Mouse (Mus musculus): ENCODE measurements around the gene Naa20. TPM values are rescaled to one million over a fixed set of nuclear protein-coding genes. Genes with fewer than 3 reads are reported as not detected.
"Not testable (repeated sequence)": the region's sequence is repeated elsewhere in the genome, so short reads cannot be mapped to it uniquely, and the experiment has no call there.

The Naa20 gene
- polyA plus RNA-seq, 1 experiment from 2014 or later: 50.3 TPM

- ATAC-seq (ENCODE audit: insufficient read depth): peak; percentile 68
- peak overlapping the region; percentile 25; the same call in 1 of the 2 replicates for H3K4me2 ChIP-seq
Observed at GRCm38 (mm10) chr2:145887937-145888765, 13.7 kb upstream of the Naa20 start.

GRCm38 (mm10) chr2:145888766-145889480 lies 13.0 kb upstream of the Naa20 start:
- WGBS (ENCODE audit: insufficient replicate concordance): 55% methylated on average over 6 of the region's 6 CpGs
- H3K4me2 ChIP-seq: no peak overlapping the region
- H3K4me3 ChIP-seq (replicated peaks): no peak overlapping the region
- no peaks in the 10 kb centered on the region for H3K27me3 ChIP-seq
- 0 out of 2 replicates have a peak, but pooled peaks cover 3% of the 10 kb centered on the region for H3K4me1 ChIP-seq (replicated peaks)
- no peak overlapping the region for H3K9ac ChIP-seq
- peak overlapping the region; percentile 68 for H3K27ac ChIP-seq (replicated peaks)
- no peaks in the 10 kb centered on the region for H3K9me3 ChIP-seq (replicated peaks)
- 0 out of 2 replicates have a peak, but pooled peaks have one; percentile 23 for ATAC-seq (ENCODE audit: insufficient read depth)
- H3K36me3 ChIP-seq (replicated peaks): no peaks in the 10 kb centered on the region; the same call in 1 of the 2 replicates

More at GRCm38 (mm10) chr2:145887937-145888765, 13.7 kb upstream of the Naa20 start:
- no peak overlapping the region for H3K9ac ChIP-seq
- no peaks in the 10 kb centered on the region; the same call in 1 of the 2 replicates for H3K36me3 ChIP-seq (replicated peaks)
- H3K9me3 ChIP-seq (replicated peaks): no peaks in the 10 kb centered on the region
- no peak overlapping the region for H3K4me3 ChIP-seq (replicated peaks)
- no peaks in the 10 kb centered on the region for H3K27me3 ChIP-seq
- H3K4me1 ChIP-seq (replicated peaks): 0 out of 2 replicates have a peak, but pooled peaks cover 3% of the 10 kb centered on the region
- H3K27ac ChIP-seq (replicated peaks): peak overlapping the region; percentile 68
- WGBS (ENCODE audit: insufficient replicate concordance): 47% methylated on average over 14 of the region's 14 CpGs

- Histone ChIP-seq H3K9me3 (replicated peaks) (no peaks in the 10 kb centered on the region), H3K27ac (replicated peaks) (no peak overlapping the region), H3K9ac (no peak overlapping the region), H3K4me1 (replicated peaks) (no peaks in the 10 kb centered on the region), H3K4me2 (no peak overlapping the region), H3K27me3 (no peaks in the 10 kb centered on the region), H3K4me3 (replicated peaks) (no peak overlapping the region), H3K36me3 (replicated peaks) (no peaks in the 10 kb centered on the region; the same call in 1 of the 2 replicates)
- no peak for ATAC-seq (ENCODE audit: insufficient read depth)
- WGBS (ENCODE audit: insufficient replicate concordance): 53% methylated on average over 2 of the region's 2 CpGs
Observed at GRCm38 (mm10) chr2:145890571-145890970, 11.3 kb upstream of the Naa20 start.

- no peaks in the 10 kb centered on the region for H3K9me3 ChIP-seq (replicated peaks)
- H3K27me3 ChIP-seq: no peaks in the 10 kb centered on the region
- H3K36me3 ChIP-seq (replicated peaks): no peaks in the 10 kb centered on the region
- H3K9ac ChIP-seq: no peak overlapping the region
- H3K4me1 ChIP-seq (replicated peaks): no peaks in the 10 kb centered on the region
- no peak overlapping the region for H3K27ac ChIP-seq (replicated peaks)
- no peak for ATAC-seq (ENCODE audit: insufficient read depth)
- no peak overlapping the region for H3K4me3 ChIP-seq (replicated peaks)
- 90% methylated on average over 6 of the region's 6 CpGs for WGBS (ENCODE audit: insufficient replicate concordance)
- no peak overlapping the region for H3K4me2 ChIP-seq
Observed at GRCm38 (mm10) chr2:145893756-145894155, 8.1 kb upstream of the Naa20 start.

- 63% methylated on average over 9 of the region's 9 CpGs for WGBS (ENCODE audit: insufficient replicate concordance)
Observed at GRCm38 (mm10) chr2:145898106-145898505, 3.8 kb upstream of the Naa20 start.

GRCm38 (mm10) chr2:145900318-145900717 lies 1.6 kb upstream of the Naa20 start:
- not testable (repeated sequence) for H3K36me3 ChIP-seq (replicated peaks); H3K9ac ChIP-seq; H3K4me2 ChIP-seq; H3K27me3 ChIP-seq; H3K27ac ChIP-seq (replicated peaks); H3K9me3 ChIP-seq (replicated peaks); H3K4me3 ChIP-seq (replicated peaks); ATAC-seq (ENCODE audit: insufficient read depth)
- H3K4me1 ChIP-seq (replicated peaks): peaks cover 20% of the 10 kb centered on the region
- WGBS (ENCODE audit: insufficient replicate concordance): 67% methylated on average over 8 of the region's 8 CpGs

More at GRCm38 (mm10) chr2:145898106-145898505, 3.8 kb upstream of the Naa20 start:
- no peak overlapping the region for H3K9ac ChIP-seq
- no peak for ATAC-seq (ENCODE audit: insufficient read depth)
- H3K27ac ChIP-seq (replicated peaks): no peak overlapping the region
- H3K27me3 ChIP-seq: no peaks in the 10 kb centered on the region
- H3K36me3 ChIP-seq (replicated peaks): no peaks in the 10 kb centered on the region
- no peak overlapping the region for H3K4me2 ChIP-seq
- H3K4me1 ChIP-seq (replicated peaks): peaks cover 3% of the 10 kb centered on the region; the same call in 1 of the 2 replicates
- H3K4me3 ChIP-seq (replicated peaks): no peak overlapping the region
- no peaks in the 10 kb centered on the region for H3K9me3 ChIP-seq (replicated peaks)

GRCm38 (mm10) chr2:145903061-145903901 lies 1.4 kb downstream of the Naa20 start:
- peak overlapping the region; percentile 72 for H3K4me2 ChIP-seq
- H3K4me3 ChIP-seq (replicated peaks): peak overlapping the region; percentile 96
- H3K4me1 ChIP-seq (replicated peaks): peaks cover 29% of the 10 kb centered on the region
- under 1% methylated on average over 68 of the region's 68 CpGs for WGBS (ENCODE audit: insufficient replicate concordance)
- no peaks in the 10 kb centered on the region for H3K9me3 ChIP-seq (replicated peaks)
- H3K27me3 ChIP-seq: no peaks in the 10 kb centered on the region
- peak; percentile 90 for ATAC-seq (ENCODE audit: insufficient read depth)
- 0 out of 2 replicates have a peak, but pooled peaks cover 12% of the 10 kb centered on the region for H3K36me3 ChIP-seq (replicated peaks)
- peak overlapping the region; percentile 77 for H3K27ac ChIP-seq (replicated peaks)
- peak overlapping the region; percentile 79 for H3K9ac ChIP-seq

- no peak for ATAC-seq (ENCODE audit: insufficient read depth)
- peak overlapping the region; percentile 72 for H3K4me2 ChIP-seq
- peaks cover 18% of the 10 kb centered on the region for H3K36me3 ChIP-seq (replicated peaks)
- no peaks in the 10 kb centered on the region for H3K27me3 ChIP-seq
- peaks cover 29% of the 10 kb centered on the region for H3K4me1 ChIP-seq (replicated peaks)
- WGBS (ENCODE audit: insufficient replicate concordance): 23% methylated on average over 12 of the region's 12 CpGs
- H3K9me3 ChIP-seq (replicated peaks): no peaks in the 10 kb centered on the region
- H3K9ac ChIP-seq: peak overlapping the region; percentile 79; the same call in 1 of the 2 replicates
- H3K4me3 ChIP-seq (replicated peaks): peak overlapping the region; percentile 96
- no peak overlapping the region for H3K27ac ChIP-seq (replicated peaks)
Observed at GRCm38 (mm10) chr2:145903983-145904616, 2.2 kb downstream of the Naa20 start.

GRCm38 (mm10) chr2:145905156-145905555 lies 3.3 kb downstream of the Naa20 start:
- Histone ChIP-seq H3K9me3 (replicated peaks) (no peaks in the 10 kb centered on the region), H3K4me1 (replicated peaks) (peaks cover 29% of the 10 kb centered on the region), H3K27me3 (no peaks in the 10 kb centered on the region), H3K27ac (replicated peaks) (no peak overlapping the region), H3K4me3 (replicated peaks) (no peak overlapping the region), H3K4me2 (no peak overlapping the region), H3K9ac (no peak overlapping the region), H3K36me3 (replicated peaks) (peaks cover 26% of the 10 kb centered on the region)
- ATAC-seq (ENCODE audit: insufficient read depth): no peak
- 66% methylated on average over 6 of the region's 6 CpGs for WGBS (ENCODE audit: insufficient replicate concordance)

- not testable (repeated sequence) for H3K27ac ChIP-seq (replicated peaks); H3K9me3 ChIP-seq (replicated peaks); H3K4me3 ChIP-seq (replicated peaks); ATAC-seq (ENCODE audit: insufficient read depth); H3K27me3 ChIP-seq; H3K9ac ChIP-seq; H3K4me2 ChIP-seq
- WGBS (ENCODE audit: insufficient replicate concordance): 33% methylated on average over 4 of the region's 4 CpGs
- peaks cover 33% of the 10 kb centered on the region for H3K36me3 ChIP-seq (replicated peaks)
- peaks cover 29% of the 10 kb centered on the region for H3K4me1 ChIP-seq (replicated peaks)
Observed at GRCm38 (mm10) chr2:145905884-145906283, 4.0 kb downstream of the Naa20 start.

Data from liver, embryonic 15.5 days (tissue).